Mouse (Mus musculus): ENCODE data around the gene Gm3417. TPM values are rescaled to one million over a fixed set of nuclear protein-coding genes. Genes with fewer than 3 reads are reported as not detected.
"Not testable (repeated sequence)": the region's sequence is repeated elsewhere in the genome, so short reads cannot be mapped to it uniquely, and the experiment has no call there.

The Gm3417 gene
- total RNA-seq (2014; rRNA removed; ENCODE audit: low replicate concordance) (not detected in 2 replicates), polyA plus RNA-seq (2015; fragmentation: Nextera tagmentation; extraction: Ambion mirVana) (1.2 TPM in 1 of 2 replicates, not detected in the other)

DNA sequence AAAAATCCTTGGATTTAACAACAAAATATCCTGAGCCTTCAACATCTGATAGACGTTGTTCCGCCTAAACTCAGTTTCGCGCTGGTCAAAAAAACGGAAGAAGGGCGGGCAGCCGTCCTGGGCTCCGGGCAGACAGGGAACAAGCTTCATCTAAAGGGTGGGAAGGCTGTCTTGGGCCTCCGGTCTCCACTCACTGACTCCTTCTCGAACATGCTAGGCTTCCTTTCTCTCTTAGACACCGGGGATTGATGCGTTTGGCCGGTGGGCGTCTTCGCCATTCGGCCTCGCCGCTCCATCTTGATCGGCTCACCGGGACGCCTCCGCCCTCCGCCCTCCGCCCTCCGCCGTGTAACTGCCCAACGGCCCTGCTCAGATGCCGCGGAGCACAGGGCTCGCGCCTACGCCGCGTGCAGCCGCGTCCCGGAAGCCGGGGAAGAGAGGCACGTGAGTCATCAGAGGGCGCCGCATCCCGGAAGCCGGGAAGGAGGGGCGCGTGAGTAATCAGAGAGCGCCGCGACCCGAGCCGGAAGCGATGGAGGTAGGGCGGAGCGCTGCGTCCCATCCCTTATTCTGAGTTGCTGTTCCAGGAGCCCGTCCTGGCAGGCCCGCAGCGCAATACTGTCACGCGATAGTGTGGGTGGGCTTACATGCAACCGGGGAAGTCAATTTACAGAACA, at the start of gene Gm3417, which contains the start of gene 9030025P20Rik:
Gm3417 (minus strand) TSS at position 429 of the 677 bp plus-strand sequence.
9030025P20Rik (plus strand) TSS at position 107 of the 677 bp plus-strand sequence.
- H3K4me1 ChIP-seq (ENCODE audit: control insufficient read depth, insufficient read depth); DNase-seq (ENCODE audit: low spot score); H3K27me3 ChIP-seq (ENCODE audit: control insufficient read depth, insufficient read depth, low read length); H3K36me3 ChIP-seq (replicated peaks; ENCODE audit: control insufficient read depth, insufficient read depth, low read length); H3K9ac ChIP-seq (replicated peaks; ENCODE audit: low read depth, low read length); H3K4me3 ChIP-seq (ENCODE audit: low read depth, low read length); H3K27ac ChIP-seq (ENCODE audit: low read depth); H3K4me2 ChIP-seq (ENCODE audit: low read depth, low read length); H3K9me3 ChIP-seq (replicated peaks; ENCODE audit: control insufficient read depth, low read length): not testable (repeated sequence)
- peak; percentile 98 for ATAC-seq (ENCODE audit: insufficient read depth, low read depth)
- no CpG with 5 or more reads among the region's 60 CpGs for WGBS

GRCm38 (mm10) chr17:15025513-15025912, 46.9 kb upstream of the Gm3417 start:
- not testable (repeated sequence) for H3K27ac ChIP-seq (ENCODE audit: low read depth); ATAC-seq (ENCODE audit: insufficient read depth, low read depth); H3K27me3 ChIP-seq (ENCODE audit: control insufficient read depth, insufficient read depth, low read length); H3K4me2 ChIP-seq (ENCODE audit: low read depth, low read length); H3K9me3 ChIP-seq (replicated peaks; ENCODE audit: control insufficient read depth, low read length); H3K4me1 ChIP-seq (ENCODE audit: control insufficient read depth, insufficient read depth); DNase-seq (ENCODE audit: low spot score); H3K9ac ChIP-seq (replicated peaks; ENCODE audit: low read depth, low read length); H3K4me3 ChIP-seq (ENCODE audit: low read depth, low read length); H3K36me3 ChIP-seq (replicated peaks; ENCODE audit: control insufficient read depth, insufficient read depth, low read length)
- WGBS, result no CpG with 5 or more reads among the region's 6 CpGs

DNA sequence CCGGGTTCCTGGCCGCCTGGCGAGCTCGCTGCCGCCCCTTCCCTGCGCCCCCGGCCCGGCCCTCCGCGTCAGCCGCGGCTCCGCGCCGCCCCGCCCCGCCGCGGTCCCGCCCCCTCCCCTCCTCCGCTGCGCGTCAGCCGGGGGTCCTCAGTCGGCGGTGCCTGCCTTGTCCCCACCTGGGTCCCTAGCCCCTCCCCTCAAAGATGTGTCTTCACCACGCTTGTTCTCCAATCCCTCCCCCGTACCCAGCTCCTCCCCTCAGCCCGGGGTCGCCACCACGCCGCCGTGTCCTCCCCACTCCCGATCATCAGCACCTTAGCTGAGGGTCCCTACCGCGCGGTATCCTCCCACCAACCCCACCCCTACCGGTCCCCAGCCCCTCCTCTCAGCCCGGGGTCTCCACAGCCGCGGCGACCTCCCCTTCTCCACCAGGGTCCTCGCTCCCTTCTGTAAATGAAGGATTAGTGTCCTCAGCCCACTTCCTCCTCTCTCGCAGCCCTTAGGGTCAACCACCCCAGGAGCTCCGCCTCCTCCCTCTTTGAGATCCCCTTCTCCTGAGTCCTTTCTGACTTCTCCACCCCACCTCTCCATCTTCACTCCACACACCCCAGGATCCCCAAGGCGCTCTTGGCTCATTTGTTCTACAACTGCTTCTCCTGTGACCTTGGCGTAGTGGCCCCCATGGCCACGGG, 46.1 kb upstream of the Gm3417 start:
- not testable (repeated sequence) for DNase-seq (ENCODE audit: low spot score); H3K4me3 ChIP-seq (ENCODE audit: low read depth, low read length); H3K4me2 ChIP-seq (ENCODE audit: low read depth, low read length); H3K9ac ChIP-seq (replicated peaks; ENCODE audit: low read depth, low read length); H3K36me3 ChIP-seq (replicated peaks; ENCODE audit: control insufficient read depth, insufficient read depth, low read length); H3K4me1 ChIP-seq (ENCODE audit: control insufficient read depth, insufficient read depth); H3K9me3 ChIP-seq (replicated peaks; ENCODE audit: control insufficient read depth, low read length); H3K27me3 ChIP-seq (ENCODE audit: control insufficient read depth, insufficient read depth, low read length); H3K27ac ChIP-seq (ENCODE audit: low read depth)
- WGBS, result no CpG with 5 or more reads among the region's 48 CpGs
- ATAC-seq (ENCODE audit: insufficient read depth, low read depth), result peak; percentile 67

GRCm38 (mm10) chr17:15023878-15024492, 45.4 kb upstream of the Gm3417 start:
- not testable (repeated sequence) for H3K4me3 ChIP-seq (ENCODE audit: low read depth, low read length); H3K36me3 ChIP-seq (replicated peaks; ENCODE audit: control insufficient read depth, insufficient read depth, low read length); H3K4me1 ChIP-seq (ENCODE audit: control insufficient read depth, insufficient read depth); H3K9me3 ChIP-seq (replicated peaks; ENCODE audit: control insufficient read depth, low read length); DNase-seq (ENCODE audit: low spot score); H3K27ac ChIP-seq (ENCODE audit: low read depth); H3K27me3 ChIP-seq (ENCODE audit: control insufficient read depth, insufficient read depth, low read length); H3K4me2 ChIP-seq (ENCODE audit: low read depth, low read length); H3K9ac ChIP-seq (replicated peaks; ENCODE audit: low read depth, low read length)
- peak; percentile 84 for ATAC-seq (ENCODE audit: insufficient read depth, low read depth)
- WGBS, result no CpG with 5 or more reads among the region's 97 CpGs

DNA sequence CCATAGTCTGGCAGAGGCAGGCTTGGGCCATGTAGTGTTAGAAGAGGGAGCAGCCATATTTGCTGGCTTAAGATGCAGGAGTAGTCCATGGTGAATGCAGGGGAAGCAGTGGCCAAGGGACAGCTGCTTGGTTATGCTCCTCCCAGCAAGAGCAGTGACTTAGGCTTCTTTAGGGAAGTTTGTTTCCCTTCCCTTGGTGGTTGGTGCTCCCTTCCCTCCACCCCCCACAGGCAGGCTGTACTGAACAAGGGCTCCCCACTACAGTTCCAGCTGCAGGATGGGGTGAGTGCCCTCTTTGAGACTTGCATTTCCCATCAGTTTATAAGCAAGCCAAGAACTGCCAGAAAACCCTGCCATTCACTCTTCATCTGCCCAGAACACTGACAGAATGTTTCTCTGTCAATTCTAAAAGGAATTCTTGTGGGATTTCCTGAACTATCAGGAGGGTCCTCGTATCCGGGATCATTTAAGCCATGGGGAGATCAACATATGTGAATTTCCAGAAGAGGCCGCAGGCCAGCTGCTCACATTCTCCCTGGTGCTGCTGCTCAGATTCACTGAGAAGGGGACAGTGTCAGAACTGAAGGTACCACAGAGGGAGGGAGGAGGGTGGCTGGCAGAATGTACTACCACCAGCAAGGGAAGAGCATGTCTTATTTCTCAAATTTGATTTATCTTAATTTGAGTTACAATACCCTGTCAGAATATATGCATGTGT, 43.1 kb upstream of the Gm3417 start:
- H3K9ac ChIP-seq (replicated peaks; ENCODE audit: low read depth, low read length); H3K27ac ChIP-seq (ENCODE audit: low read depth); ATAC-seq (ENCODE audit: insufficient read depth, low read depth); H3K9me3 ChIP-seq (replicated peaks; ENCODE audit: control insufficient read depth, low read length); H3K36me3 ChIP-seq (replicated peaks; ENCODE audit: control insufficient read depth, insufficient read depth, low read length); H3K4me2 ChIP-seq (ENCODE audit: low read depth, low read length); H3K27me3 ChIP-seq (ENCODE audit: control insufficient read depth, insufficient read depth, low read length); H3K4me1 ChIP-seq (ENCODE audit: control insufficient read depth, insufficient read depth); DNase-seq (ENCODE audit: low spot score); H3K4me3 ChIP-seq (ENCODE audit: low read depth, low read length): not testable (repeated sequence)
- 89% methylated on average over 3 of the region's 3 CpGs for WGBS

GRCm38 (mm10) chr17:15009706-15010413, 31.3 kb upstream of the Gm3417 start, which contains the start of gene Gm3435:
Gene Gm3435, plus strand, starts transcription at chr17:15010176.
- not testable (repeated sequence) for H3K27me3 ChIP-seq (ENCODE audit: control insufficient read depth, insufficient read depth, low read length); H3K27ac ChIP-seq (ENCODE audit: low read depth); H3K9ac ChIP-seq (replicated peaks; ENCODE audit: low read depth, low read length); DNase-seq (ENCODE audit: low spot score); H3K4me3 ChIP-seq (ENCODE audit: low read depth, low read length); H3K4me1 ChIP-seq (ENCODE audit: control insufficient read depth, insufficient read depth); H3K9me3 ChIP-seq (replicated peaks; ENCODE audit: control insufficient read depth, low read length); H3K36me3 ChIP-seq (replicated peaks; ENCODE audit: control insufficient read depth, insufficient read depth, low read length); H3K4me2 ChIP-seq (ENCODE audit: low read depth, low read length)
- no CpG with 5 or more reads among the region's 60 CpGs for WGBS
- peak; percentile 99 for ATAC-seq (ENCODE audit: insufficient read depth, low read depth)

DNA sequence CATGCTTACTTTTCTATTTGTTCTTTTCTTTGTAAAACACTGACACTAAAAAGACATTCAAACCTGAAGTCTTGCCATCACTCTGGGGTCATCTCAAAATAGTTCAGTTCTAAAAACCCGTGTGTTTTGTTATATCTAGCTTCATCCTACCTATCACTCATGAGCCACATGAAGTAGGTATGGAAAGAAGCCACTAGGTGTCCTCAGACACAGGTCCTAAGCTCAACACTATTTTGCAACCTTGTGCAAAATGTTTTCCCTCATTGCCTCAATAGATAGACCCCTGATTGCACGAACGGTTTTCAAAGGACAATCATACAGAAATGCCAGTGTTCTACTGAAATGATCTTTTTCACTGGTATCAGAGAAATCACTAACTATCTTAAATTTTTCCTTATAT, 30.5 kb upstream of the Gm3417 start:
- H3K9ac ChIP-seq (replicated peaks; ENCODE audit: low read depth, low read length); DNase-seq (ENCODE audit: low spot score); H3K27me3 ChIP-seq (ENCODE audit: control insufficient read depth, insufficient read depth, low read length); H3K36me3 ChIP-seq (replicated peaks; ENCODE audit: control insufficient read depth, insufficient read depth, low read length); H3K27ac ChIP-seq (ENCODE audit: low read depth); H3K4me2 ChIP-seq (ENCODE audit: low read depth, low read length); H3K9me3 ChIP-seq (replicated peaks; ENCODE audit: control insufficient read depth, low read length); H3K4me3 ChIP-seq (ENCODE audit: low read depth, low read length); H3K4me1 ChIP-seq (ENCODE audit: control insufficient read depth, insufficient read depth): not testable (repeated sequence)
- no CpG with 5 or more reads among the region's 3 CpGs for WGBS
- ATAC-seq (ENCODE audit: insufficient read depth, low read depth), result 0 out of 2 replicates have a peak, but pooled peaks have one; percentile 15

Measured in heart, postnatal 0 days (tissue).